Mouse (Mus musculus): ENCODE data around the gene Ramp2. TPM values are rescaled to one million over a fixed set of nuclear protein-coding genes. Genes with fewer than 3 reads are reported as not detected.

Ramp2 gene
- polyA plus RNA-seq, 1 experiment from 2014 or later: 67.4 TPM

- H3K27me3 ChIP-seq (replicated peaks; ENCODE audit: control insufficient read depth, insufficient read depth, low read length): no peaks in the 10 kb centered on the region
- 94% methylated on average over 3 of the region's 3 CpGs for WGBS
Measured at GRCm38 (mm10) chr11:101224337-101224736, 21.5 kb upstream of the Ramp2 start.

GRCm38 (mm10) chr11:101225331-101226064, 20.3 kb upstream of the Ramp2 start:
- H3K36me3 ChIP-seq (ENCODE audit: control insufficient read depth, insufficient read depth): no peaks in the 10 kb centered on the region
- H3K9me3 ChIP-seq (ENCODE audit: control insufficient read depth, low read length): no peaks in the 10 kb centered on the region
- WGBS: 18% methylated on average over 25 of the region's 25 CpGs
- H3K4me1 ChIP-seq (replicated peaks; ENCODE audit: control insufficient read depth, insufficient read depth, low read length): peaks cover 21% of the 10 kb centered on the region
- peak overlapping the region; percentile 88 for H3K4me3 ChIP-seq (replicated peaks; ENCODE audit: low read length)
- H3K4me2 ChIP-seq (ENCODE audit: low read length): peak overlapping the region; percentile 92
- no peak; the same call in 1 of the 2 replicates for ATAC-seq
- H3K27ac ChIP-seq (ENCODE audit: low read length): no peak overlapping the region; the same call in 1 of the 2 replicates
- H3K9ac ChIP-seq (replicated peaks; ENCODE audit: low read depth, low read length): peak overlapping the region; percentile 87
- H3K27me3 ChIP-seq (replicated peaks; ENCODE audit: control insufficient read depth, insufficient read depth, low read length): no peaks in the 10 kb centered on the region

More at GRCm38 (mm10) chr11:101224337-101224736, 21.5 kb upstream of the Ramp2 start:
- peaks cover 10% of the 10 kb centered on the region for H3K4me1 ChIP-seq (replicated peaks; ENCODE audit: control insufficient read depth, insufficient read depth, low read length)
- no peak for ATAC-seq
- H3K9ac ChIP-seq (replicated peaks; ENCODE audit: low read depth, low read length): no peak overlapping the region
- no peaks in the 10 kb centered on the region for H3K9me3 ChIP-seq (ENCODE audit: control insufficient read depth, low read length)
- H3K4me2 ChIP-seq (ENCODE audit: low read length): no peak overlapping the region
- H3K36me3 ChIP-seq (ENCODE audit: control insufficient read depth, insufficient read depth): no peaks in the 10 kb centered on the region
- H3K4me3 ChIP-seq (replicated peaks; ENCODE audit: low read length): no peak overlapping the region
- H3K27ac ChIP-seq (ENCODE audit: low read length): no peak overlapping the region

DNA sequence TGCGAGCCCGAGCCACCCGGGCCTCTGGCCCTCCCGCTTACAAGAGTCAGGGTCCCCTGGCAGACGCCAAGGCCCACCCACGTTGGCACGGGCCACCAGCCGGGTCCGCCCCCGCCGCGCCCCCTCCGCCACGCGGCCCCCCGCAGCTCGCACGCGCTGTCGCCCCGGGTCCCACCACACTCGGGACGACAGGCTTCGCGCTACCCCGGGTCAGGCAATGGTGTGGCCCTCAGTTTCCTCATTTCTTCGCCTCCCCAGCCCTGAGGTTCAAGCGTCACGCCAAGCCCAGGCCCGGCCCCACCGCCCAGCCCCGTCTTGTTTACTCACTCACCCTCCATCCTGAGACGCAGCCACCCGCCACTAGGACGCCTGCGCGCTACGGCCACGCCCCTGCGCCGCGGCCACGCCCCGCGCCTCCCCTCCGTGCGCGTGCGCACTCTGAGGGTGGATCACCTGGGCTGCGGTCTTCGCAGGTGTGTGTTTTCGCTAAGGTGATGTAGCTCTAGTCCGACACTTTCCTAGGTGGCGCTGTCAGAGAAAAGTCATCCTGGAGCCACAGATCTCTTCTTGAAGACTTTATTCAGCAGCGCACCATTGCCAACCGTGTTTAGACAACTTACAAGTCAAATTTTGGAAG, 19.6 kb upstream of the Ramp2 start, which contains the start of gene Ezh1:
TSS of gene Ezh1 (minus strand) at position 399 of the 637 bp plus-strand sequence.
- Histone ChIP-seq H3K4me3 (replicated peaks; ENCODE audit: low read length) (peak within 1 kb of the TSS; percentile 88), H3K36me3 (ENCODE audit: control insufficient read depth, insufficient read depth) (no peaks in the 10 kb centered on the region), H3K27me3 (replicated peaks; ENCODE audit: control insufficient read depth, insufficient read depth, low read length) (no peaks in the 10 kb centered on the region), H3K9ac (replicated peaks; ENCODE audit: low read depth, low read length) (peak within 1 kb of the TSS; percentile 87), H3K27ac (ENCODE audit: low read length) (no peak within 1 kb of the TSS; the same call in 1 of the 2 replicates), H3K9me3 (ENCODE audit: control insufficient read depth, low read length) (no peaks in the 10 kb centered on the region), H3K4me1 (replicated peaks; ENCODE audit: control insufficient read depth, insufficient read depth, low read length) (peaks cover 28% of the 10 kb centered on the region), H3K4me2 (ENCODE audit: low read length) (peak within 1 kb of the TSS; percentile 92)
- peak; percentile 96 for ATAC-seq
- 1% methylated on average over 51 of the region's 56 CpGs for WGBS

DNA sequence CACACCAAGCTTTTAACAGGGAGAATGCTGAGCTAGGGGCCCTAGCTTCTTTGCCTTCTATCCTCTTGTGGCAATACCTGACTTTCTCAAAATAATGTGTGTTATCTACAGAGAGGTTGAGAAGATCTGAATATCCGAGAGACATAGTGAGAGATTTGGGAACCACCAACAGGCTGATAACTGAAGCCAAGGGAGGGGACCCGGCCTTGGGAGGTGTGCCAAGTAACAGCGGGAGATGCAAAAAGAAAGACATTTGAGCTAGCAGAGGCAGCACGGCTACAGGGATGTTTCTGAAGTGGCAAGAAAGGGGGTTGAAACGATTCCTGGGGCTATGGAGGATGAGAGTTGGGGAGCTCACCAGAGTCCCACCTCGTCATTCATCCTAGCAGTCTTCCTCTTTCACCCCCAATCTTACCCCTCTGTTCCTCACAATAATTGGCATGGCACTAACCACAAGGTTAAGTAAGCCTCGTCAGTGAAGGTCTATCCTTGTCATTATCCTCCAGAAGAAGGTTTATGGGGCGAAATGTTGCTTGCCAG, 16.4 kb upstream of the Ramp2 start:
- WGBS: 26% methylated on average over 8 of the region's 8 CpGs
- Histone ChIP-seq H3K4me1 (replicated peaks; ENCODE audit: control insufficient read depth, insufficient read depth, low read length) (peaks cover 28% of the 10 kb centered on the region), H3K36me3 (ENCODE audit: control insufficient read depth, insufficient read depth) (no peaks in the 10 kb centered on the region), H3K4me3 (replicated peaks; ENCODE audit: low read length) (no peak overlapping the region), H3K27ac (ENCODE audit: low read length) (no peak overlapping the region; the same call in 1 of the 2 replicates), H3K9me3 (ENCODE audit: control insufficient read depth, low read length) (no peaks in the 10 kb centered on the region), H3K27me3 (replicated peaks; ENCODE audit: control insufficient read depth, insufficient read depth, low read length) (no peaks in the 10 kb centered on the region), H3K4me2 (ENCODE audit: low read length) (no peak overlapping the region), H3K9ac (replicated peaks; ENCODE audit: low read depth, low read length) (no peak overlapping the region)
- no peak for ATAC-seq

DNA sequence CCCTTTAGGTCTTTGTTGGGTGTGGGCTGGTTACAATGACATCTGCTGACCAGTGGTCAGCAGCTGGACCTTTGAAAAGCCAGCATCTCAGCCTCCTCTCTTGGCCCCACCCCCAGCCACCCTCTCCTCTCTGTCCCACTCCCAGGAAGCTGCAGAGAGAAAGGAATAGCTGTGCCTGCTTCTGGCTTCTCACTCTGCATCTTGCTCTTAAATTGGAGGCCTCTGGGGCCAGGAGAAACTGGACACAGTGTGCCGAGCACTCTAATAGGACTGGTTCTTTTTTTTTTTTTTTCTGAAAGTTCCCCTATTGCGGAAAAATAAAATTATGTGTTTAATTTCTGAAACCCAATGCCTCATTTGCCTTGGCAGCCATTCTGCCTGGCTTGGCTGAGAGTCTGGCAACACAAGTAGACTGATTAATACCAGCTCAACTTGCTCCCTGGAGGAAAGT, 15.7 kb upstream of the Ramp2 start:
- Histone ChIP-seq H3K4me1 (replicated peaks; ENCODE audit: control insufficient read depth, insufficient read depth, low read length) (peaks cover 26% of the 10 kb centered on the region), H3K27me3 (replicated peaks; ENCODE audit: control insufficient read depth, insufficient read depth, low read length) (no peaks in the 10 kb centered on the region), H3K9ac (replicated peaks; ENCODE audit: low read depth, low read length) (no peak overlapping the region), H3K4me3 (replicated peaks; ENCODE audit: low read length) (no peak overlapping the region), H3K4me2 (ENCODE audit: low read length) (no peak overlapping the region; the same call in 1 of the 2 replicates), H3K27ac (ENCODE audit: low read length) (peak overlapping the region; percentile 37), H3K36me3 (ENCODE audit: control insufficient read depth, insufficient read depth) (no peaks in the 10 kb centered on the region), H3K9me3 (ENCODE audit: control insufficient read depth, low read length) (no peaks in the 10 kb centered on the region)
- 26% methylated on average over 2 of the region's 2 CpGs for WGBS
- ATAC-seq: no peak

DNA sequence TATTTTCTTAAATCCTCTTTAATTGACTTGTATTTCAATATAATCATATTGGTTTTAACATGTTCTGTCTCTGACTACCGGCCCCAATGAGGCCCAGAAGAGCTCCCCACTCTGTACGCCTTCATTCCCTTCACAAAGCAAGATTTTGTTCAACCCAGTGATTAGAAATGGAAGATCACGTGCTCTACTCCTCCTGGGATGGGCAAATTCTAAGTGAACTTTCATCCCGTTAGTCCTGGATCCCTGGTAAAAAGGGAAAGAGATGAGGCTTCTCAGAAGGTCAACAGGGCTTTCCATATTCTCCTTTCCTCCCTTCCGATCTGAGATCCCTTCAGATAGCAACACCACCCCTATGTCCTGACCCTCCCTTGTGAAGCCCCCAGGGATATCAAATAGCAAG, 15.3 kb upstream of the Ramp2 start:
- Histone ChIP-seq H3K4me1 (replicated peaks; ENCODE audit: control insufficient read depth, insufficient read depth, low read length) (peaks cover 22% of the 10 kb centered on the region), H3K4me3 (replicated peaks; ENCODE audit: low read length) (no peak overlapping the region), H3K4me2 (ENCODE audit: low read length) (no peak overlapping the region), H3K36me3 (ENCODE audit: control insufficient read depth, insufficient read depth) (no peaks in the 10 kb centered on the region), H3K27me3 (replicated peaks; ENCODE audit: control insufficient read depth, insufficient read depth, low read length) (no peaks in the 10 kb centered on the region), H3K9ac (replicated peaks; ENCODE audit: low read depth, low read length) (0 out of 2 replicates have a peak overlapping the region, but pooled peaks have one; percentile 13), H3K9me3 (ENCODE audit: control insufficient read depth, low read length) (no peaks in the 10 kb centered on the region), H3K27ac (ENCODE audit: low read length) (peak overlapping the region; percentile 16)
- WGBS: 8% methylated on average over 5 of the region's 5 CpGs
- ATAC-seq: no peak

- WGBS: 12% methylated on average over 18 of the region's 18 CpGs
- H3K4me2 ChIP-seq (ENCODE audit: low read length): peak overlapping the region; percentile 9; the same call in 1 of the 2 replicates
- no peaks in the 10 kb centered on the region for H3K9me3 ChIP-seq (ENCODE audit: control insufficient read depth, low read length)
- ATAC-seq: no peak
- peak overlapping the region; percentile 16 for H3K27ac ChIP-seq (ENCODE audit: low read length)
- 0 out of 2 replicates have a peak overlapping the region, but pooled peaks have one; percentile 13 for H3K9ac ChIP-seq (replicated peaks; ENCODE audit: low read depth, low read length)
- no peak overlapping the region for H3K4me3 ChIP-seq (replicated peaks; ENCODE audit: low read length)
- peaks cover 20% of the 10 kb centered on the region for H3K4me1 ChIP-seq (replicated peaks; ENCODE audit: control insufficient read depth, insufficient read depth, low read length)
- H3K36me3 ChIP-seq (ENCODE audit: control insufficient read depth, insufficient read depth): no peaks in the 10 kb centered on the region
- no peaks in the 10 kb centered on the region for H3K27me3 ChIP-seq (replicated peaks; ENCODE audit: control insufficient read depth, insufficient read depth, low read length)
Measured at GRCm38 (mm10) chr11:101230991-101231871, 14.6 kb upstream of the Ramp2 start.

DNA sequence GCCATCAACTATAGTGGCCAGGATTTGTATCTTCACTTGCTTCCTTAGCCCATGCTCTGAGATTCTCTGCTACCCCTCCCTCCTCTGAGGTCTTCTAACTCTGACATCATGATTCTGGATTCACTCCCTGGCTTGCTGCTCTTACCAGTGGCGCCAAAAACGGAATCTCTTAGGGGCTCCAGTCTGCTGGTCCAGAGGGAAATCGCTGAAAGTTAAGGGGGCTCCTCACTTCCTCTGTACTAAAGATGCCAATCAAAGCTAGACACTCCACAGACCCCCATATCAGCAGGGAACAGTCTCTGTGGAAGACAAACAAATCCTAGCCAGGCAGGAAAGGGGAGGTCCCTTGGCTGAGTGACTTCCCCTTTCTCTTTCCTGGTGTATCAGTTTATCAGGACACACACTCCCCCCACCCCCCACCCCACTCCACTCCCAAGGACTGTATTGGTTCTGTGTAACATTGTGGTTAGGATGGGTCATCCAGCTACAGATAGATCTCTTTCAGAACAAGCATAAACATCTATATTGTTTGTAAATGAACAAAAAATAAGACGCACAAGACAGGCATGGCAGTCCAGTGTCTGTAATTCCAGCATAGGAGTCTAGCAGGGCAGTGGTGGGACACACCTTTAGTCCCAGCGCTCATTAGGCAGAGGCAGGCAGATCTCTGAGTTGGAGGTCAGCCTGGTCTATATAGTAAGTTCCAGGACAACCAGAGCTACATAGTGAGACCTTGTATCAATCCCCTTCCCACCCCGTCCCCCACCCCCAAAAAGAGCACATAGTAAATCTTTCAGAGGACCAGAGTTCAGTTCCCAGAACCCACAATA, 13.6 kb upstream of the Ramp2 start:
- H3K4me1 ChIP-seq (replicated peaks; ENCODE audit: control insufficient read depth, insufficient read depth, low read length): peaks cover 18% of the 10 kb centered on the region
- H3K36me3 ChIP-seq (ENCODE audit: control insufficient read depth, insufficient read depth): no peaks in the 10 kb centered on the region
- WGBS: 64% methylated on average over 6 of the region's 6 CpGs
- H3K4me2 ChIP-seq (ENCODE audit: low read length): no peak overlapping the region
- no peak overlapping the region for H3K9ac ChIP-seq (replicated peaks; ENCODE audit: low read depth, low read length)
- H3K9me3 ChIP-seq (ENCODE audit: control insufficient read depth, low read length): no peaks in the 10 kb centered on the region
- no peak overlapping the region for H3K4me3 ChIP-seq (replicated peaks; ENCODE audit: low read length)
- ATAC-seq: no peak
- no peak overlapping the region for H3K27ac ChIP-seq (ENCODE audit: low read length)
- H3K27me3 ChIP-seq (replicated peaks; ENCODE audit: control insufficient read depth, insufficient read depth, low read length): no peaks in the 10 kb centered on the region
